ENCODE assay signal across 10 mouse cellular contexts in the genomic region with DNA sequence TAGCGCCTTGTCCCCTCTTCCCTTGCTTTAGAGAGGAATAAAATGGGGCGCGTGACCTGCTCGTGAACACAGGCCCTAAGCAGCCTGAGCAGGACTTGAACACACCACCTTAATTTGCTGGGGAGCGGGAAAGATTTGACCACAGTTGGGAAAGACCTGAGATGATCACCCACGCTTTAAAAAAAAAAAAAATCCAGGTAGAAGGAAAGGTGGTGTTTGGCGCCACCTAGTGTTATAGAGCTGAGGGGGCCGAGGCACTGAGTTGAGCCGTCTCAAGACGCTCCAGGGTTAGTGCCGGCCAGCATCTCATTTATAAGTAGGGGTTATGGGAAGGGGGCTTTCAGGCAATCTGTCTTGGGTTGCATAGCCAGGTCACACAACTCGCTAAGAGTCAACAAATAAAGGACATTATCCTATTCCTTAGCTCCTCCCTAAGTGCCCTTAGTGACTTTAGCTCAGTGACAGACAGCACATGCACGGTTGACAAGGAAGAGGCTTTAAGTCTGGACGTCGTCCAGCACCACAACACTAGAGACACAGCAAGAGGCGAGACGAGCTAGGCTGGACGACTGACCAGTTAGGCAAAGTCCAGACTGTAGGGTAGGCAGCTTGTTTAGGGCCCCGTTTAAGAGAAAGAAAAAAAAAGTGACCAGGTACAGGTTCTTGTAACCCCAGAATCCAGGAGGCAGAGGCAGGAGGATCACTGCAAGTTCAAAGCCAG. TPM values are rescaled to one million over a fixed set of nuclear protein-coding genes. Genes with fewer than 3 reads are reported as not detected.
DNase-seq lines count a peak whose midpoint lies in the region; ATAC-seq and TF ChIP-seq lines count a peak whose summit lies in the region.
"Had no signal": no experiment of that assay in that cellular context is flagged by ENCODE, and none has a peak within 500 bp of the region (broad histone marks: within the 10 kb centered on the region; RNA-seq: fewer than 3 reads in every experiment).

No protein-coding gene starts in this region.

- no peaks in the 10 kb centered on the region for H3K9me3 ChIP-seq in erythroblast, embryonic 14.5 days (ENCODE audit: control insufficient read depth, low read length)
- H3K9me3 ChIP-seq: midbrain, embryonic 12.5 days had no signal

- peaks cover 48% of the 10 kb centered on the region for H3K4me1 ChIP-seq in erythroblast, embryonic 14.5 days (ENCODE audit: control insufficient read depth)

- peak overlapping the region; percentile 30 for H3K4me2 ChIP-seq in myocyte (ENCODE audit: low read depth)
- H3K4me2 ChIP-seq: midbrain, embryonic 12.5 days had no signal

- H3ac ChIP-seq in myocyte (ENCODE audit: control insufficient read depth, insufficient read length) = no peak overlapping the region

- intact Hi-C loops in heart, postnatal 36 days (cut with DNase I) = loop anchor here (1.0 to 10.0 kb wide), 5 partner anchors 47 to 219 kb away; partner anchors contain the start of gene Gmeb1
- intact Hi-C loops in left cerebral cortex, postnatal 36 days (cut with DNase I) = loop anchor here (1.0 to 5.0 kb wide), 4 partner anchors 42 to 219 kb away; no protein-coding TSS in a partner anchor

- no peak for ATAC-seq in erythroblast, adult 5-6 weeks (replicated peaks; ENCODE audit: low FRiP score, poor library complexity, severe bottlenecking)
- ATAC-seq: Patski had no signal

- peaks cover 2% of the 10 kb centered on the region; the same call in 1 of the 2 replicates for H3K36me3 ChIP-seq in erythroblast, embryonic 14.5 days (ENCODE audit: control insufficient read depth)
- H3K36me3 ChIP-seq in myocyte (ENCODE audit: control insufficient read depth, insufficient read depth) = no peaks in the 10 kb centered on the region
- H3K36me3 ChIP-seq: midbrain, embryonic 12.5 days had no signal

- H3K79me2 ChIP-seq in myocyte (ENCODE audit: control insufficient read depth, insufficient read depth) = no peaks in the 10 kb centered on the region

- DNase-seq in ZHBTc4 (ENCODE audit: low read depth, low spot score) = peak; percentile 75
- peak; percentile 81 for DNase-seq in embryo, embryonic 11 days
- peak; percentile 78 to 79 for DNase-seq in heart, postnatal 36 days
- peak; percentile 53 to 67 for DNase-seq in left cerebral cortex, postnatal 36 days (ENCODE audit: low spot score in 2 of 2)
- peak; percentile 77 to 90 for DNase-seq in spleen, postnatal 4 days (ENCODE audit: low spot score in 2 of 2)

- H3K27me3 ChIP-seq in erythroblast, embryonic 14.5 days (ENCODE audit: control insufficient read depth) = no peaks in the 10 kb centered on the region
- no peaks in the 10 kb centered on the region for H3K27me3 ChIP-seq in myocyte (ENCODE audit: control insufficient read depth, insufficient read depth, insufficient read length)
- H3K27me3 ChIP-seq: Patski had no signal

- peak overlapping the region; percentile 16 for H3K4me3 ChIP-seq in erythroblast, embryonic 14.5 days (replicated peaks)
- H3K4me3 ChIP-seq in myocyte = no peak overlapping the region
- H3K4me3 ChIP-seq: midbrain, embryonic 12.5 days had no signal

- TF ChIP-seq POLR2A in myocyte (IDR thresholded peaks at IDR 0.05; ENCODE audit: insufficient read length, low read depth) = no peak

TF ChIP-seq in myocyte, 11 proteins besides CTCF, POLR2A, EP300 and RAD21:
- TF ChIP-seq MYOG (IDR thresholded peaks at IDR 0.05; ENCODE audit: control insufficient read depth in 1 of 3, insufficient read depth in 1 of 3, insufficient read length in 2 of 3, low read depth in 2 of 3) (no peak), POLR2AphosphoS2 (IDR thresholded peaks at IDR 0.05; ENCODE audit: insufficient read length, low read depth) (no peak), SRF (IDR thresholded peaks at IDR 0.05; ENCODE audit: control insufficient read depth, insufficient read length, low read depth) (no peak)

RNA-seq across cellular contexts. Expression of gene Epb41, which starts 4.6 kb away (rescaled TPM):
- 120 and 121 TPM in 2 replicates for polyA plus RNA-seq in erythroblast, embryonic 14.5 days (2012)
- total RNA-seq in erythroblast, adult 5-6 weeks (2015; ENCODE audit: low replicate concordance) = 1,733 and 1,940 TPM in 2 replicates
- 3,282 and 3,570 TPM in 2 replicates for total RNA-seq in erythroblast, adult 5-6 weeks (2017; ENCODE audit: low replicate concordance)
- 100 to 1,000 TPM; 144 to 148 TPM for total RNA-seq in heart, postnatal 36 days (2021)
- 10 to 100 TPM; 36.5 to 44.3 TPM for total RNA-seq in left cerebral cortex, postnatal 36 days (2021)
- polyA plus RNA-seq in myocyte (2012; fragmentation: generic; extraction: Trizol) = 4.8 TPM

RNA-seq across cellular contexts. Expression of gene Gm10300, which starts 5.2 kb away (rescaled TPM):
- 0.05 and 0.06 TPM in 2 replicates for polyA plus RNA-seq in erythroblast, embryonic 14.5 days (2012)
- 2.7 TPM in 1 of 2 replicates, not detected in the other for total RNA-seq in erythroblast, adult 5-6 weeks (2015; ENCODE audit: low replicate concordance)
- 3.7 and 3.9 TPM in 2 replicates for total RNA-seq in erythroblast, adult 5-6 weeks (2017; ENCODE audit: low replicate concordance)
- total RNA-seq in heart, postnatal 36 days (2021) = under 1 TPM in 1 of 2 experiments, not detected in 1; 0.11 TPM
- under 1 TPM in 1 of 2 experiments, not detected in 1; 0.22 TPM for total RNA-seq in left cerebral cortex, postnatal 36 days (2021)
- polyA plus RNA-seq in myocyte (2012; fragmentation: generic; extraction: Trizol) = 0.02 TPM

Comparison
In these comparisons a context has a peak if more than half of its experiments do, and no peak if none do; other contexts are left out.
1. RNA of gene Epb41, which starts 4.6 kb away (total RNA-seq): 1,733 to 3,570 TPM in erythroblast, adult 5-6 weeks; 144 to 148 TPM in heart, postnatal 36 days and 36.5 to 44.3 TPM in left cerebral cortex, postnatal 36 days; every median in the first group is over 10 times any median in the second.
2. Peak in every context shown above with its lines, with median percentiles within 50 percentile points of each other: DNase-seq.